Mouse (Mus musculus): Measurements from ENCODE around the gene Rgs13. TPM values are rescaled to one million over a fixed set of nuclear protein-coding genes. Genes with fewer than 3 reads are reported as not detected.

The Rgs13 gene
- polyA plus RNA-seq, 1 experiment: not detected

DNA sequence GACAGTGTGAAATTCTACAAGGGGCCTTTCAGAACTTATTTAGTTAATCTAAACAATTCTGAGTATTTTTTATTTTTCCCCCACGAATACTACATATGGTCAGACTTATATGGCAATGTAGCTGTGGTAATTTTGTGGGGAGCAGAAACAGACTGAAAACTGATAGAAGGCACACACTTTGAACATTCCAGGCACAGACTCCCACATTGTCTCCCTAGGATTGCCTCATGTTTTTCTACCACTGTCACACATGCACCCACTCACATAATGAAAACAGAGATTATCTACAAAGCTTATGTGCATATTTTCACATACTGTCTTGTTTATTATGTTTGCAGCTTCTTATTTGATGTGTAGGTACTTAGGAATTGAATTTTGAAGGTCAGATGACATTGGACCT is 9.4 kb downstream of the Rgs13 start:
- Histone ChIP-seq H3K27ac (ENCODE audit: insufficient read depth, low read length) (no peak overlapping the region), H3K4me3 (ENCODE audit: low read depth, low read length) (no peak overlapping the region), H3K9me3 (replicated peaks; ENCODE audit: control insufficient read depth, insufficient read depth, low read length, poor library complexity, severe bottlenecking) (no peaks in the 10 kb centered on the region), H3K27me3 (ENCODE audit: control insufficient read depth, insufficient read depth, low read length, poor library complexity, severe bottlenecking) (no peaks in the 10 kb centered on the region), H3K4me1 (ENCODE audit: control insufficient read depth, insufficient read depth, low read length) (no peaks in the 10 kb centered on the region), H3K36me3 (ENCODE audit: control insufficient read depth, insufficient read depth, low read length, poor library complexity, severe bottlenecking) (no peaks in the 10 kb centered on the region), H3K9ac (ENCODE audit: low read depth, poor library complexity, severe bottlenecking) (no peak overlapping the region)
- no peak for TF ChIP-seq POLR2A (IDR thresholded peaks at IDR 0.05; ENCODE audit: insufficient read depth, low read length)
- no peak for TF ChIP-seq EP300 (IDR thresholded peaks at IDR 0.05; ENCODE audit: insufficient read depth, low read depth, low read length)
- no peak for TF ChIP-seq CTCF (IDR thresholded peaks at IDR 0.05; ENCODE audit: low read depth, low read length)

GRCm38 (mm10) chr1:144166897-144167296 is 10.3 kb downstream of the Rgs13 start:
- Histone ChIP-seq H3K27ac (ENCODE audit: insufficient read depth, low read length) (no peak overlapping the region), H3K27me3 (ENCODE audit: control insufficient read depth, insufficient read depth, low read length, poor library complexity, severe bottlenecking) (no peaks in the 10 kb centered on the region), H3K4me3 (ENCODE audit: low read depth, low read length) (no peak overlapping the region), H3K9me3 (replicated peaks; ENCODE audit: control insufficient read depth, insufficient read depth, low read length, poor library complexity, severe bottlenecking) (no peaks in the 10 kb centered on the region), H3K9ac (ENCODE audit: low read depth, poor library complexity, severe bottlenecking) (no peak overlapping the region), H3K36me3 (ENCODE audit: control insufficient read depth, insufficient read depth, low read length, poor library complexity, severe bottlenecking) (no peaks in the 10 kb centered on the region), H3K4me1 (ENCODE audit: control insufficient read depth, insufficient read depth, low read length) (no peaks in the 10 kb centered on the region)
- TF ChIP-seq CTCF (IDR thresholded peaks at IDR 0.05; ENCODE audit: low read depth, low read length): no peak
- no peak for TF ChIP-seq EP300 (IDR thresholded peaks at IDR 0.05; ENCODE audit: insufficient read depth, low read depth, low read length)
- no peak for TF ChIP-seq POLR2A (IDR thresholded peaks at IDR 0.05; ENCODE audit: insufficient read depth, low read length)

GRCm38 (mm10) chr1:144166275-144166674 is 10.9 kb downstream of the Rgs13 start:
- H3K36me3 ChIP-seq (ENCODE audit: control insufficient read depth, insufficient read depth, low read length, poor library complexity, severe bottlenecking): no peaks in the 10 kb centered on the region
- H3K27me3 ChIP-seq (ENCODE audit: control insufficient read depth, insufficient read depth, low read length, poor library complexity, severe bottlenecking): no peaks in the 10 kb centered on the region
- no peaks in the 10 kb centered on the region for H3K9me3 ChIP-seq (replicated peaks; ENCODE audit: control insufficient read depth, insufficient read depth, low read length, poor library complexity, severe bottlenecking)
- no peak overlapping the region for H3K4me3 ChIP-seq (ENCODE audit: low read depth, low read length)
- no peak overlapping the region for H3K27ac ChIP-seq (ENCODE audit: insufficient read depth, low read length)
- TF ChIP-seq CTCF (IDR thresholded peaks at IDR 0.05; ENCODE audit: low read depth, low read length): no peak
- no peak overlapping the region for H3K9ac ChIP-seq (ENCODE audit: low read depth, poor library complexity, severe bottlenecking)
- H3K4me1 ChIP-seq (ENCODE audit: control insufficient read depth, insufficient read depth, low read length): no peaks in the 10 kb centered on the region

- Histone ChIP-seq H3K36me3 (ENCODE audit: control insufficient read depth, insufficient read depth, low read length, poor library complexity, severe bottlenecking) (no peaks in the 10 kb centered on the region), H3K27me3 (ENCODE audit: control insufficient read depth, insufficient read depth, low read length, poor library complexity, severe bottlenecking) (no peaks in the 10 kb centered on the region), H3K4me1 (ENCODE audit: control insufficient read depth, insufficient read depth, low read length) (no peaks in the 10 kb centered on the region), H3K9me3 (replicated peaks; ENCODE audit: control insufficient read depth, insufficient read depth, low read length, poor library complexity, severe bottlenecking) (no peaks in the 10 kb centered on the region), H3K4me3 (ENCODE audit: low read depth, low read length) (no peak overlapping the region), H3K9ac (ENCODE audit: low read depth, poor library complexity, severe bottlenecking) (no peak overlapping the region), H3K27ac (ENCODE audit: insufficient read depth, low read length) (no peak overlapping the region)
- TF ChIP-seq CTCF (IDR thresholded peaks at IDR 0.05; ENCODE audit: low read depth, low read length): no peak
- no peak for TF ChIP-seq POLR2A (IDR thresholded peaks at IDR 0.05; ENCODE audit: insufficient read depth, low read length)
- no peak for TF ChIP-seq EP300 (IDR thresholded peaks at IDR 0.05; ENCODE audit: insufficient read depth, low read depth, low read length)
Measured at GRCm38 (mm10) chr1:144152526-144152925, 24.6 kb downstream of the Rgs13 start.

DNA sequence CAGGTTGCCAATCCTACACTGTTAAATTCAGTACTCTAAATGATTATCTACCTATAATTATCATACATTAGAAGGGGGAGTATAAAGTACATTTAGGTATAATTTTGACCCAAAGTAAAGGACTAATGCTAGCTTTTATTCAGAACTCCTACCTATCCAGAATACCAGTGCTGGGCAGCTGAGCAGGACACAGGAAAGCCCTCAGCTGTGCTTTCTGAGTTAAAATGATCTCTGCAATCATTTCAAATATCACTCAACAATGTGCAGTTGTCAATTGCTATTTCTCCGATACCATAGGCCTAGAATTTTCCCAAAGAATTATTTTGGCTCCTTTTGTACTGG is 25.0 kb downstream of the Rgs13 start:
- Histone ChIP-seq H3K27ac (ENCODE audit: insufficient read depth, low read length) (no peak overlapping the region), H3K9ac (ENCODE audit: low read depth, poor library complexity, severe bottlenecking) (no peak overlapping the region), H3K27me3 (ENCODE audit: control insufficient read depth, insufficient read depth, low read length, poor library complexity, severe bottlenecking) (no peaks in the 10 kb centered on the region), H3K4me3 (ENCODE audit: low read depth, low read length) (no peak overlapping the region), H3K4me1 (ENCODE audit: control insufficient read depth, insufficient read depth, low read length) (no peaks in the 10 kb centered on the region), H3K9me3 (replicated peaks; ENCODE audit: control insufficient read depth, insufficient read depth, low read length, poor library complexity, severe bottlenecking) (no peaks in the 10 kb centered on the region), H3K36me3 (ENCODE audit: control insufficient read depth, insufficient read depth, low read length, poor library complexity, severe bottlenecking) (no peaks in the 10 kb centered on the region)
- TF ChIP-seq EP300 (IDR thresholded peaks at IDR 0.05; ENCODE audit: insufficient read depth, low read depth, low read length): no peak
- TF ChIP-seq POLR2A (IDR thresholded peaks at IDR 0.05; ENCODE audit: insufficient read depth, low read length): no peak
- no peak for TF ChIP-seq CTCF (IDR thresholded peaks at IDR 0.05; ENCODE audit: low read depth, low read length)

DNA sequence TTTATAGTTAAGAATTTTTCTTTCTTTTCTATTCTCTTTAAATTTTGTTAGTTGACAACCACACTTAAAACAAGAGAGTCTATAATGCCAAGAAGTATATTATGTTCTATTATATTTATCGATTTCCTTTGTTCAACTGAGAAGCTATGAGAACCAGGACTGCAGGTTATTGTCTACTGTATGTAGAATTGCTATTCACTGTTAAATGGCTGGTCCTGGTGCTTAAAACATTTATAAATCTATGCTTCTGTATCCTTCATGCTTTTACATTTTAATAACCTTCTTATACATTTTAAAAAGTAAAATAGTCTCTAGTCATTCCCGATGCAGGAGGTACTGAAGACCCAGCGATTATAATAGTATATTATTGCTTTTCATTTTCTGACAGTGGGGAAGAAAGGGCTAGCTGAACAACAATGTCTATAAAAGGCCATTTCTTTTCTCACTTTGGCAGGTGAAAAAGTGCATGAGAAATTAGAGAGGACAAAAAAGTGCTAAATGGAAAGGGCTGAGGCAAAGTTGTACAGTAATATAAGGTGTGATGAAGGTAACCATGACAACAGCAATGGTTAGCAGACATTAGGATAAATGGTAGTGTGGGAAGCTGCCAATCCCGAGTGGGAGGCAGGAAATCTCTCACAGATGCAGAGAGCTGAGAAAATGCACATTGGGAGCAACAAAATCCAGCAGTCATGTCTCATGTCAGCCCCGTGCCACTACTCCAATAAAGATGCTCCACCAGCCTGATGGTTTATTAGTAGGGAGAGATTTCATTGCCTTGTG is 25.6 kb downstream of the Rgs13 start:
- Histone ChIP-seq H3K36me3 (ENCODE audit: control insufficient read depth, insufficient read depth, low read length, poor library complexity, severe bottlenecking) (no peaks in the 10 kb centered on the region), H3K27me3 (ENCODE audit: control insufficient read depth, insufficient read depth, low read length, poor library complexity, severe bottlenecking) (no peaks in the 10 kb centered on the region), H3K9ac (ENCODE audit: low read depth, poor library complexity, severe bottlenecking) (no peak overlapping the region), H3K9me3 (replicated peaks; ENCODE audit: control insufficient read depth, insufficient read depth, low read length, poor library complexity, severe bottlenecking) (no peaks in the 10 kb centered on the region), H3K4me3 (ENCODE audit: low read depth, low read length) (no peak overlapping the region), H3K27ac (ENCODE audit: insufficient read depth, low read length) (no peak overlapping the region), H3K4me1 (ENCODE audit: control insufficient read depth, insufficient read depth, low read length) (no peaks in the 10 kb centered on the region)
- TF ChIP-seq CTCF (IDR thresholded peaks at IDR 0.05; ENCODE audit: low read depth, low read length): no peak
- no peak for TF ChIP-seq EP300 (IDR thresholded peaks at IDR 0.05; ENCODE audit: insufficient read depth, low read depth, low read length)
- TF ChIP-seq POLR2A (IDR thresholded peaks at IDR 0.05; ENCODE audit: insufficient read depth, low read length): no peak

Data from ES-Bruce4 (cell line).